Mouse (Mus musculus) stomach, embryonic 16.5 days (tissue): ENCODE measurements around the gene Urb2. TPM values are rescaled to one million over a fixed set of nuclear protein-coding genes. Genes with fewer than 3 reads are reported as not detected.

Experiments
- ATAC-seq: fragments of 200-750 bp; cut with Nextera tagmentation; 2 replicates; pipeline ENCODE4 v1.8.0; 2017; ENCODE audit warnings: moderate number of reproducible peaks, moderate TSS enrichment; ENCODE audit not compliant: insufficient read depth, low FRiP score
- H3K27ac ChIP-seq: fragments of 300-500 bp; sonication (generic); 2 replicates; pipeline ENCODE4 v1.5.1; 2014; ENCODE audit warnings: low read length
- H3K27me3 ChIP-seq: fragments of 300-500 bp; sonication (generic); 2 replicates; pipeline ENCODE4 v1.6.1; 2014; ENCODE audit warnings: low read length, control low read depth, mixed read lengths; ENCODE audit not compliant: control insufficient read depth, insufficient read depth
- H3K36me3 ChIP-seq: fragments of 300-500 bp; sonication (generic); 2 replicates; pipeline ENCODE4 v1.6.1; 2014; ENCODE audit warnings: low read length; ENCODE audit not compliant: control insufficient read depth, insufficient read depth
- H3K4me1 ChIP-seq: fragments of 300-500 bp; sonication (generic); 2 replicates; pipeline ENCODE4 v1.6.1; 2014; ENCODE audit warnings: low read length, control low read depth, mixed read lengths; ENCODE audit not compliant: control insufficient read depth, insufficient read depth
- H3K4me2 ChIP-seq: fragments of 300-500 bp; sonication (generic); 2 replicates; pipeline ENCODE4 v1.6.1; 2014; ENCODE audit warnings: low read depth, low read length, mixed read lengths
- H3K4me3 ChIP-seq: fragments of 300-500 bp; sonication (generic); replicated peaks from 2 replicates; pipeline ENCODE4 v1.5.1; 2014; ENCODE audit warnings: mild to moderate bottlenecking, low read length
- H3K9ac ChIP-seq: fragments of 300-500 bp; sonication (generic); 2 replicates; pipeline ENCODE4 v1.6.1; 2014; ENCODE audit warnings: low read length
- H3K9me3 ChIP-seq: fragments of 300-500 bp; sonication (generic); replicated peaks from 2 replicates; pipeline ENCODE4 v1.6.1; 2016; ENCODE audit warnings: low read length, control low read depth; ENCODE audit not compliant: control insufficient read depth
- WGBS: fragments of 180-500 bp; shearing (Covaris S2); extraction: QIAGEN DNeasy Blood & Tissue Kit; methylation state at CpG from one replicate; pipeline ENCODE4 v1.1.7; 2014; 5-methylcytosine and 5-hydroxymethylcytosine counted together
- polyA plus RNA-seq: library from polyadenylated mRNA; unstranded; fragments of >200 nt; fragmentation: Nextera tagmentation; extraction: Ambion mirVana; gene quantifications from 2 replicates; pipeline ENCODE4 v1.2.1, GENCODE M21; 2015

Urb2 gene
- polyA plus RNA-seq, 1 experiment from 2014 or later = 4.4 TPM

DNA sequence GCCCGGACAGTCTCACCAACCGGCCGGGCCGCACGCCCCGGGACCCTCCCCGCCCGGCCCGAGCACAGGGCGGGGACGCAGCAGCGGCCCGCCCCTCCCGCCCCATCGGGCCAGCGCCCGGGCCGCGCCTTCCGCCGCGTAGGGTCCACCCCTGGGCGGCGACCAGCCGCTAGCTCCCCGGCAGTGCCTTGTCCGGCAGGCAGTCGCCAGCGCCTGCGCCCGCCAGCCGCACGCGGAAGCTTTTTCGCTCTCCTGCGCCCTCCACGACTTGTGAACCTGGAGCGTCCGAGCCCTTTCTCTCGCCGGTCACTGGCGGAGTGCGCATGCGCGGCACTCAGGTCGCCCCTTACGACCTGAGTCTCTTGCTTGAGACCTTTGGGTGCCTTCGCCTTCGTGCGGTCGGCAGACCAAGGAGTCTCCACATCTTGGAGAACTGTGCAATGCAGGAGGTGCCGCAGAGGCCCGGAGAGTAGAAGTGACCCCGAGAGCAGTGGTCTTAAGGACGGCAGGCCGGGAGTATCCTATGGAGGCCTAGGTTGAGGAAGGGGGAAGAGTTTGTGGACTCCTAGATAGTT, 38.4 kb upstream of the Urb2 start, which contains the start of gene Abcb10:
Gene Abcb10, minus strand, starts transcription at position 297 of the 575 bp plus-strand sequence.
- H3K36me3 ChIP-seq = no peaks in the 10 kb centered on the region
- H3K4me2 ChIP-seq = peak within 1 kb of the TSS; percentile 78
- H3K27me3 ChIP-seq = no peaks in the 10 kb centered on the region
- H3K4me3 ChIP-seq = peak within 1 kb of the TSS; percentile 94
- WGBS = under 1% methylated on average over 51 of the region's 56 CpGs
- no peaks in the 10 kb centered on the region for H3K9me3 ChIP-seq
- ATAC-seq = peak; percentile 97
- H3K4me1 ChIP-seq = peaks cover 25% of the 10 kb centered on the region
- peak within 1 kb of the TSS; percentile 92 for H3K9ac ChIP-seq
- H3K27ac ChIP-seq = peak within 1 kb of the TSS; percentile 94

DNA sequence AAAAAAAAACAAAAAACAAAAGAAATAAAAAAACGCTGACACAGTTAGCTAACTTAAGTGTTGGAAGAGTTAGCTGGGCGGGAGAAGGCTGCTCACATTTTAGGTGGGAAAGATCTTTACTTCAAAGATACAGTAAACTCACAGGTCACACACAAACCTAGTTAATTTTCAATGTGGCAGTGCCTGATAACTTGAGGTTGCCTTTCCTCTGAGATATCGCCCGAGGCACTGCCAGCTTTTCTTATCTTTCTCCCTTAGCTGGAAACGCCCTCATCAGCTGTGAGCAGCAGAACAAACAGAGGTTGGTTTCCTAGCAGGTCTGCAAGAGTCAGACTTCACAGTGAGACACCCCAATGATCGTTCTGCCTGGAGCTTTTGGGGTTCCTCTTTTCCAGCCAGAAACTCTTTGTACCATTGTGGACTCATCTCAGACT, 32.7 kb upstream of the Urb2 start:
- ATAC-seq = peak; percentile 72
- Histone ChIP-seq H3K27ac (peak overlapping the region; percentile 70), H3K27me3 (no peaks in the 10 kb centered on the region), H3K4me1 (peaks cover 6% of the 10 kb centered on the region), H3K4me3 (no peak overlapping the region), H3K9me3 (no peaks in the 10 kb centered on the region), H3K4me2 (no peak overlapping the region), H3K36me3 (no peaks in the 10 kb centered on the region), H3K9ac (no peak overlapping the region)
- WGBS = 41% methylated on average over 6 of the region's 6 CpGs

DNA sequence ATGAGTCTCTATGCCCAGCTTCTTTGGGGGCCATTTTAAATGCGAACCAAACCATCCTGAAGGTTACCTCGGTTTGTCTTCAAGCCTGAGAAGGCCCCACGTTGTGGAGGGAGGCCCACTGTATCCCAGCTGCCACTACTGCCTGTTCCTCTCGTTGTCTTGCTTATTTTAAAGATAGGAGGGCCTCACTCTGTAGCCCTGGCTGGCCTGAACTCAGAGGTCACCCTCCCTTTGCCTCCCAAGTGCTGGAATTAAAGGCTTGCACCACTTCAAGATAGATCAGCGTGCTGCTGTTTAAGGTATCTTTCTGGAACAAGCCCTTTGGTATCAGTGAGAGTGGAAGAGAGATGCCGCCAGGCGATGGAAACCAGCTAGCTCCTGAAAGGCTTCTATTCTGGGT, 32.2 kb upstream of the Urb2 start:
- 41% methylated on average over 7 of the region's 7 CpGs for WGBS
- ATAC-seq = no peak
- Histone ChIP-seq H3K27me3 (no peaks in the 10 kb centered on the region), H3K4me2 (no peak overlapping the region), H3K4me3 (no peak overlapping the region), H3K27ac (peak overlapping the region; percentile 70), H3K4me1 (peaks cover 6% of the 10 kb centered on the region), H3K36me3 (no peaks in the 10 kb centered on the region), H3K9me3 (no peaks in the 10 kb centered on the region), H3K9ac (no peak overlapping the region)

DNA sequence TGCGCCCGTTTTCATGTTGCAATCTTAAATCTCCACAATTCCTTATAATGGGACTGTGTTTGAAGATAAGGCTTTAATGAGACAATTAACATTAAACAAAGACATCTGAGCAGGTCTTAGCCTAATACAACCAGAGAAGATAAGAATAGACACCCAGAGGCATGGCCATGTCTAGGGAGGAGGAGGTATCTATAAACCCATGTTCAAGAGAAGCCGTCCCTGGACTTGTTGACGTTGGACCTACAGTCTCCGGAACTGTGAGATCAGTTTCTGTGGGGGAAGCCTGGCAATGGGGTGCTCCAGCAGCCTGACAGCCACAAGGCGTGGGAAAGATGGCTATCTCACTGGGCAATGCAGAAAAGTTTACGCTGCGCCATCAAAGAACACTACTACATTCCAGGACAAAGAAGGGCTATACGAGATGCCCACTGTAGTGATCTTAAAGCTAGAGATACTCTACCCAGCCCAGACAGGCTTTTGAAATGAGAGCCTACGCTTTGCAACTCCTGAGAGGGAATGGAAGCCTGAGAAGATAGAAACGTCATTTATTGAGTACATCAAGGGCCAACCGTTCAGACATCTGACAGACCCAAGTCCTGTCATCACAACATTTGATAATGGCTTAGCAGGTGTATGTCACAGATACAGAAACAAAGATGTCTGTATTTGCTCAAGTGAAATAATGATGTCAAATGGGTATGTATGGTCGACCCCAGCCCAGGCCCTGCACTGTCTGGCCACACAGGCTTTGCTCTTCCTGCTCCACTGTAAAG, 30.8 kb upstream of the Urb2 start:
- Histone ChIP-seq H3K4me3 (no peak overlapping the region), H3K9ac (no peak overlapping the region), H3K27me3 (no peaks in the 10 kb centered on the region), H3K36me3 (no peaks in the 10 kb centered on the region), H3K4me1 (peaks cover 6% of the 10 kb centered on the region), H3K27ac (no peak overlapping the region), H3K9me3 (no peaks in the 10 kb centered on the region), H3K4me2 (no peak overlapping the region)
- WGBS = 73% methylated on average over 13 of the region's 13 CpGs
- no peak for ATAC-seq

GRCm38 (mm10) chr8:123992587-123992986, 28.7 kb upstream of the Urb2 start:
- Histone ChIP-seq H3K27me3 (no peaks in the 10 kb centered on the region), H3K27ac (0 out of 2 replicates have a peak overlapping the region, but pooled peaks have one; percentile 81), H3K36me3 (peaks cover 5% of the 10 kb centered on the region), H3K4me2 (no peak overlapping the region), H3K4me3 (no peak overlapping the region), H3K9me3 (no peaks in the 10 kb centered on the region), H3K9ac (no peak overlapping the region), H3K4me1 (peaks cover 6% of the 10 kb centered on the region)
- ATAC-seq = no peak
- 82% methylated on average over 8 of the region's 8 CpGs for WGBS

- 74% methylated on average over 5 of the region's 5 CpGs for WGBS
- peaks cover 6% of the 10 kb centered on the region for H3K4me1 ChIP-seq
- H3K27ac ChIP-seq = peak overlapping the region; percentile 81
- peak; percentile 55; the same call in 1 of the 2 replicates for ATAC-seq
- no peaks in the 10 kb centered on the region for H3K9me3 ChIP-seq
- H3K36me3 ChIP-seq = peaks cover 5% of the 10 kb centered on the region
- no peak overlapping the region for H3K4me2 ChIP-seq
- H3K4me3 ChIP-seq = no peak overlapping the region
- no peak overlapping the region for H3K9ac ChIP-seq
- no peaks in the 10 kb centered on the region for H3K27me3 ChIP-seq
These were observed 27.7 kb upstream of the Urb2 start for GRCm38 (mm10) chr8:123993597-123993996.

- no peak overlapping the region for H3K9ac ChIP-seq
- H3K4me2 ChIP-seq = no peak overlapping the region
- no peaks in the 10 kb centered on the region for H3K27me3 ChIP-seq
- peaks cover 3% of the 10 kb centered on the region for H3K4me1 ChIP-seq
- no peaks in the 10 kb centered on the region for H3K9me3 ChIP-seq
- 68% methylated on average over 3 of the region's 3 CpGs for WGBS
- peak overlapping the region; percentile 88 for H3K27ac ChIP-seq
- H3K36me3 ChIP-seq = peaks cover 5% of the 10 kb centered on the region
- no peak overlapping the region for H3K4me3 ChIP-seq
- ATAC-seq = peak; percentile 88
These were observed 27.3 kb upstream of the Urb2 start for GRCm38 (mm10) chr8:123993997-123994396.

- Histone ChIP-seq H3K9ac (no peak overlapping the region), H3K27me3 (no peaks in the 10 kb centered on the region), H3K9me3 (no peaks in the 10 kb centered on the region), H3K4me1 (no peaks in the 10 kb centered on the region), H3K27ac (no peak overlapping the region), H3K4me2 (no peak overlapping the region), H3K36me3 (peaks cover 18% of the 10 kb centered on the region), H3K4me3 (no peak overlapping the region)
- no peak for ATAC-seq
- 84% methylated on average over 2 of the region's 2 CpGs for WGBS
These were observed 21.7 kb upstream of the Urb2 start for GRCm38 (mm10) chr8:123999568-123999967.

- no peak overlapping the region for H3K4me3 ChIP-seq
- H3K4me2 ChIP-seq = no peak overlapping the region
- ATAC-seq = no peak
- H3K27me3 ChIP-seq = no peaks in the 10 kb centered on the region
- no peaks in the 10 kb centered on the region for H3K9me3 ChIP-seq
- no peak overlapping the region for H3K9ac ChIP-seq
- 86% methylated on average over 10 of the region's 10 CpGs for WGBS
- H3K4me1 ChIP-seq = no peaks in the 10 kb centered on the region
- H3K36me3 ChIP-seq = peaks cover 31% of the 10 kb centered on the region
- no peak overlapping the region for H3K27ac ChIP-seq
These were observed 18.7 kb upstream of the Urb2 start for GRCm38 (mm10) chr8:124002546-124003108.
